8 mouse cellular contexts compared by ENCODE assay signal in the genomic region with DNA sequence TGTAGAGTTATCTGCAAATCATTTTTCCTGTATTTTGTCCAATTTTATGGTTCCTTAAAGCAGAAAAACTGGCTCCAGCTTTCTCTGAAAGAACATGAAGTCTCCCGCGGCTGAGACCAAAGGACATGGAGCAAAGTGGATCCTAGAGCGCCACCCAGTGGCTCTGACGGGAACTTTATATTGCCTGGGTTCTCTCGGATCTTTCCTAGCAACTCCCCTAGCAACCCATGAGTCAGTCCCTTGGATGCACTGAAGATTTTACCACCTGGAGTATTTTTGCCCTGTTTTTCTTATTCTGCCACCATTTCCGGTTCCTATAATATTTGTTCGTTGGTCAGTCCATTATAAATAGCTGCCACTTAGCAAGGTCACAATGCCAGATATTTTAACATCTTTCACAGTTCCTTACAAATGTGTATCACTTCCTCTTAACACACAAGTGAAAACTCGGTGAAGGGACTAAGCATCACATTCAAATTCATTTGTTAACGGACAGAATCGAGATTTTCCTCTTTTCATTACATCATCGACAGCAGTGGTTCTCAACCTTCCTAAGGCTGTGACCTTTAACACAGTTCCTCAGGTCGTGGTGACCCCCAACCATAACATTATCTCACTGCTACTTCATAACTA. TPM values are rescaled to one million over a fixed set of nuclear protein-coding genes. Genes with fewer than 3 reads are reported as not detected.
DNase-seq lines count a peak whose midpoint lies in the region; ATAC-seq and TF ChIP-seq lines count a peak whose summit lies in the region.

No protein-coding gene starts in this region.

- no peak overlapping the region for H3K27ac ChIP-seq in kidney, embryonic 15.5 days
- H3K27ac ChIP-seq in liver, adult 2 months (replicated peaks; ENCODE audit: insufficient read depth, low read depth, low read length): no peak overlapping the region
- no peak overlapping the region for H3K27ac ChIP-seq in neural tube, embryonic 12.5 days
- no peak overlapping the region for H3K27ac ChIP-seq in stomach, postnatal 0 days (replicated peaks)

- no peak for TF ChIP-seq EP300 in stomach, postnatal 0 days (optimal IDR thresholded peaks at IDR 0.05)

- 0 out of 2 replicates have a peak, but pooled peaks cover 5% of the 10 kb centered on the region for H3K4me1 ChIP-seq in kidney, embryonic 15.5 days
- no peaks in the 10 kb centered on the region for H3K4me1 ChIP-seq in liver, adult 2 months (ENCODE audit: control insufficient read depth, insufficient read depth, low read length)
- no peaks in the 10 kb centered on the region for H3K4me1 ChIP-seq in neural tube, embryonic 12.5 days
- H3K4me1 ChIP-seq in stomach, postnatal 0 days (replicated peaks; ENCODE audit: control insufficient read depth, insufficient read depth): no peaks in the 10 kb centered on the region

- peaks cover 13% of the 10 kb centered on the region for H3K36me3 ChIP-seq in kidney, embryonic 15.5 days
- H3K36me3 ChIP-seq in liver, adult 2 months (ENCODE audit: control insufficient read depth, insufficient read depth, low read length): peaks cover 9% of the 10 kb centered on the region; the same call in 1 of the 2 replicates
- peaks cover 2% of the 10 kb centered on the region; the same call in 1 of the 2 replicates for H3K36me3 ChIP-seq in neural tube, embryonic 12.5 days
- H3K36me3 ChIP-seq in stomach, postnatal 0 days (ENCODE audit: control insufficient read depth, insufficient read depth, low read length): peaks cover 3% of the 10 kb centered on the region; the same call in 1 of the 2 replicates

- DNase-seq in kidney, adult 11 months: peak; percentile 71
- DNase-seq in cerebellum, postnatal 14 days: peak; percentile 93 to 94
- DNase-seq in gastrocnemius, adult 8-10 months (ENCODE audit: low spot score in 2 of 2): peak; percentile 71 to 74
- peak; percentile 89 for DNase-seq in kidney, adult 9 months
- peak; percentile 50 for DNase-seq in liver, adult 2 months (ENCODE audit: extremely low read depth, low read depth, low spot score)
- DNase-seq in stomach, postnatal 0 days (ENCODE audit: low spot score): peak; percentile 91

- H3K27me3 ChIP-seq in kidney, embryonic 15.5 days: peaks cover 12% of the 10 kb centered on the region; the same call in 1 of the 2 replicates
- H3K27me3 ChIP-seq in liver, adult 2 months (ENCODE audit: control insufficient read depth, insufficient read depth, low read length): no peaks in the 10 kb centered on the region
- peaks cover 7% of the 10 kb centered on the region for H3K27me3 ChIP-seq in neural tube, embryonic 12.5 days (replicated peaks)
- no peaks in the 10 kb centered on the region for H3K27me3 ChIP-seq in stomach, postnatal 0 days (ENCODE audit: control insufficient read depth, insufficient read depth, low read length)

- H3K79me2 ChIP-seq in liver, adult 2 months (ENCODE audit: control insufficient read depth, insufficient read depth, low read length): no peaks in the 10 kb centered on the region

- H3K9ac ChIP-seq in kidney, embryonic 15.5 days: no peak overlapping the region
- H3K9ac ChIP-seq in liver, adult 2 months (ENCODE audit: low read depth, low read length): no peak overlapping the region
- H3K9ac ChIP-seq in neural tube, embryonic 12.5 days: no peak overlapping the region
- H3K9ac ChIP-seq in stomach, postnatal 0 days (ENCODE audit: low read length): no peak overlapping the region

- peak; percentile 84 for TF ChIP-seq CTCF in liver, adult 2 months (IDR thresholded peaks at IDR 0.05; ENCODE audit: low read depth, low read length)
- peak; percentile 93 for TF ChIP-seq CTCF in stomach, postnatal 0 days (IDR thresholded peaks at IDR 0.05; ENCODE audit: low read depth)

- no peak overlapping the region for H3K4me3 ChIP-seq in kidney, embryonic 15.5 days (replicated peaks)
- H3K4me3 ChIP-seq in liver, adult 2 months (ENCODE audit: insufficient read depth, low read depth, low read length): no peak overlapping the region
- H3K4me3 ChIP-seq in neural tube, embryonic 12.5 days: no peak overlapping the region
- no peak overlapping the region for H3K4me3 ChIP-seq in stomach, postnatal 0 days (ENCODE audit: low read depth, low read length)

- 20% methylated on average over 12 of the region's 12 CpGs for WGBS in kidney, embryonic 15.5 days
- WGBS in liver, adult 2 months: 14% methylated on average over 12 of the region's 12 CpGs
- WGBS in neural tube, embryonic 12.5 days: 24% methylated on average over 12 of the region's 12 CpGs
- 20% methylated on average over 12 of the region's 12 CpGs for WGBS in stomach, postnatal 0 days

- ATAC-seq in kidney, embryonic 15.5 days (replicated peaks; ENCODE audit: low FRiP score): no peak
- peak; percentile 43; the same call in 1 of the 2 replicates for ATAC-seq in neural tube, embryonic 12.5 days (ENCODE audit: low FRiP score, low read depth)
- peak; percentile 82 for ATAC-seq in stomach, postnatal 0 days (ENCODE audit: low FRiP score, low TSS enrichment)

- no peak for TF ChIP-seq POLR2A in liver, adult 2 months (IDR thresholded peaks at IDR 0.05; ENCODE audit: extremely low read depth, insufficient read depth, low read length)

- H3K4me2 ChIP-seq in kidney, embryonic 15.5 days: no peak overlapping the region
- no peak overlapping the region for H3K4me2 ChIP-seq in neural tube, embryonic 12.5 days (replicated peaks)
- H3K4me2 ChIP-seq in stomach, postnatal 0 days (replicated peaks; ENCODE audit: low read depth): no peak overlapping the region

- no peaks in the 10 kb centered on the region for H3K9me3 ChIP-seq in kidney, embryonic 15.5 days (replicated peaks)
- H3K9me3 ChIP-seq in neural tube, embryonic 12.5 days: no peaks in the 10 kb centered on the region
- H3K9me3 ChIP-seq in stomach, postnatal 0 days (ENCODE audit: control insufficient read depth, low read length): no peaks in the 10 kb centered on the region

RNA-seq across cellular contexts. Expression of gene Aldh9a1, which starts 12.2 kb away (rescaled TPM):
- polyA plus RNA-seq in kidney, embryonic 15.5 days (2015; fragmentation: Nextera tagmentation; extraction: Ambion mirVana): 51.0 and 56.6 TPM in 2 replicates
- 1 to 10 TPM; 1.5 to 4.5 (median 3.4) TPM for total RNA-seq in gastrocnemius, adult 8-10 months (2022)
- 119 TPM in 2 replicates for total RNA-seq in liver, adult 2 months (2014; rRNA removed)
- 127 and 162 TPM in 2 replicates for polyA plus RNA-seq in liver, adult 2 months (2012; rRNA removed)
- polyA plus RNA-seq in neural tube, embryonic 12.5 days (2016; fragmentation: Nextera tagmentation; extraction: Ambion mirVana): 29.6 and 30.8 TPM in 2 replicates
- polyA plus RNA-seq in stomach, postnatal 0 days (2015; fragmentation: Nextera tagmentation; extraction: Ambion mirVana): 70.7 and 74.7 TPM in 2 replicates

RNA-seq across cellular contexts. Expression of gene Tmco1, which starts 29.4 kb away (rescaled TPM):
- 98.1 and 106 TPM in 2 replicates for polyA plus RNA-seq in kidney, embryonic 15.5 days (2015; fragmentation: Nextera tagmentation; extraction: Ambion mirVana)
- 10 to 100 TPM; 36.6 to 41.4 (median 38.9) TPM for total RNA-seq in gastrocnemius, adult 8-10 months (2022)
- total RNA-seq in liver, adult 2 months (2014; rRNA removed): 142 and 162 TPM in 2 replicates
- polyA plus RNA-seq in liver, adult 2 months (2012; rRNA removed): 70.2 and 71.5 TPM in 2 replicates
- 70.5 and 83.8 TPM in 2 replicates for polyA plus RNA-seq in neural tube, embryonic 12.5 days (2016; fragmentation: Nextera tagmentation; extraction: Ambion mirVana)
- polyA plus RNA-seq in stomach, postnatal 0 days (2015; fragmentation: Nextera tagmentation; extraction: Ambion mirVana): 77.2 and 81.8 TPM in 2 replicates

RNA-seq across cellular contexts. Expression of gene Uck2, which starts 52.5 kb away (rescaled TPM):
- polyA plus RNA-seq in kidney, embryonic 15.5 days (2015; fragmentation: Nextera tagmentation; extraction: Ambion mirVana): 82.7 and 87.5 TPM in 2 replicates
- total RNA-seq in gastrocnemius, adult 8-10 months (2022): 10 to 100 TPM; 14.2 to 17.6 (median 16.4) TPM
- total RNA-seq in liver, adult 2 months (2014; rRNA removed): 7.0 and 7.2 TPM in 2 replicates
- polyA plus RNA-seq in liver, adult 2 months (2012; rRNA removed): 7.3 and 9.7 TPM in 2 replicates
- 93.7 and 98.4 TPM in 2 replicates for polyA plus RNA-seq in neural tube, embryonic 12.5 days (2016; fragmentation: Nextera tagmentation; extraction: Ambion mirVana)
- polyA plus RNA-seq in stomach, postnatal 0 days (2015; fragmentation: Nextera tagmentation; extraction: Ambion mirVana): 49.4 and 52.5 TPM in 2 replicates

RNA-seq across cellular contexts. Expression of gene Mgst3, which starts 56.1 kb away (rescaled TPM):
- 45.8 and 47.9 TPM in 2 replicates for polyA plus RNA-seq in kidney, embryonic 15.5 days (2015; fragmentation: Nextera tagmentation; extraction: Ambion mirVana)
- total RNA-seq in gastrocnemius, adult 8-10 months (2022): 100 to 1,000 TPM; 127 to 180 (median 152) TPM
- total RNA-seq in liver, adult 2 months (2014; rRNA removed): 62.5 and 82.7 TPM in 2 replicates
- 97.8 and 112 TPM in 2 replicates for polyA plus RNA-seq in liver, adult 2 months (2012; rRNA removed)
- polyA plus RNA-seq in neural tube, embryonic 12.5 days (2016; fragmentation: Nextera tagmentation; extraction: Ambion mirVana): 72.0 and 76.5 TPM in 2 replicates
- 991 and 1,037 TPM in 2 replicates for polyA plus RNA-seq in stomach, postnatal 0 days (2015; fragmentation: Nextera tagmentation; extraction: Ambion mirVana)
